ENCODE assay signal across 27 mouse cellular contexts in the genomic region with DNA sequence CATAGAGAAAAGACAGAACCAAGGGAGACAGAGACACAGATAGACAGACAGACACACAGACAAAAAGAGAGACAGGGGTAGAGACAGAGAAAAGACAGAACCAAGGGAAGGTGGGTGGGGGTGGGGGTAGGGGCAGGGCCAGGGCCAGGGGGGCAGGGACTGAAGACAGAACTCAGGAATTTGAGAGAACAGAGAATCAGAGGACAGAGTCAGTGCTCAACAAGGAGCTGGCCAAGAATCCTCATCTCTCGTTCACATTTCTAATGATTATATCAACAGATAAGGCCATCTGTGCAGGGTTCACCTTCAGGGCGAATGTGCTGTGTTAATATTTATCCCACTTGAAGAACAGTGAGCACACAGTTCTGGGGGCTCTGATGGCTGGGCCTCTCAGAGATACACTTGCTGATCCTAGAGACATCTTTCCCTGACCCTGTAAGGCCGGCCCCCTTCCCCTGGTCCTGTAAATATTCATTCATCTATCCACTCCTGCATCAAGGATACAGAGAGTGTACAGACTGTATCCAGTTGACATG. TPM values are rescaled to one million over a fixed set of nuclear protein-coding genes. Genes with fewer than 3 reads are reported as not detected.
DNase-seq lines count a peak whose midpoint lies in the region; ATAC-seq lines count a peak whose summit lies in the region.
"Had no signal": no experiment of that assay in that cellular context is flagged by ENCODE, and none has a peak within 500 bp of the region (broad histone marks: within the 10 kb centered on the region; RNA-seq: fewer than 3 reads in every experiment).

No protein-coding gene starts in this region.

- no peaks in the 10 kb centered on the region for H3K9me3 ChIP-seq in embryonic facial prominence, embryonic 12.5 days
- no peaks in the 10 kb centered on the region for H3K9me3 ChIP-seq in embryonic facial prominence, embryonic 10.5 days
- H3K9me3 ChIP-seq in lung, embryonic 15.5 days = no peaks in the 10 kb centered on the region
- no peaks in the 10 kb centered on the region for H3K9me3 ChIP-seq in liver, embryonic 12.5 days (replicated peaks)
- no peaks in the 10 kb centered on the region for H3K9me3 ChIP-seq in stomach, embryonic 16.5 days (replicated peaks; ENCODE audit: control insufficient read depth, low read length)
- H3K9me3 ChIP-seq: embryonic facial prominence, embryonic 13.5 days; heart, embryonic 13.5 days; limb, embryonic 12.5 days; midbrain, embryonic 10.5 days; neural tube, embryonic 13.5 days had no signal

- no peaks in the 10 kb centered on the region for H3K36me3 ChIP-seq in embryonic facial prominence, embryonic 12.5 days
- H3K36me3 ChIP-seq in embryonic facial prominence, embryonic 10.5 days (replicated peaks) = no peaks in the 10 kb centered on the region
- H3K36me3 ChIP-seq in lung, embryonic 15.5 days = no peaks in the 10 kb centered on the region
- H3K36me3 ChIP-seq in liver, embryonic 12.5 days = no peaks in the 10 kb centered on the region
- no peaks in the 10 kb centered on the region for H3K36me3 ChIP-seq in stomach, embryonic 16.5 days (ENCODE audit: control insufficient read depth, insufficient read depth, low read length)
- H3K36me3 ChIP-seq: embryonic facial prominence, embryonic 13.5 days; heart, embryonic 13.5 days; limb, embryonic 12.5 days; midbrain, embryonic 10.5 days; neural tube, embryonic 13.5 days had no signal

- no peak for DNase-seq in embryonic facial prominence, embryonic 10.5 days (ENCODE audit: low spot score)
- no peak for DNase-seq in lung, postnatal 25 days (ENCODE audit: low spot score)
- no peak for DNase-seq in adrenal gland, postnatal 36 days
- no peak for DNase-seq in cerebellum, adult 8-10 months
- DNase-seq: adrenal gland, adult 8-10 months; cerebellum, postnatal 14 days; gastrocnemius, postnatal 14 days; heart, postnatal 14 days; kidney, adult 9 months; kidney, postnatal 36 days; layer of hippocampus, postnatal 36 days; right cerebral cortex, postnatal 4 days; thymus, postnatal 25 days had no signal

- no peak overlapping the region for H3K4me2 ChIP-seq in embryonic facial prominence, embryonic 12.5 days (replicated peaks)
- no peak overlapping the region for H3K4me2 ChIP-seq in lung, embryonic 15.5 days
- no peak overlapping the region for H3K4me2 ChIP-seq in liver, embryonic 12.5 days
- no peak overlapping the region for H3K4me2 ChIP-seq in stomach, embryonic 16.5 days (ENCODE audit: low read depth, low read length)
- H3K4me2 ChIP-seq: embryonic facial prominence, embryonic 13.5 days; heart, embryonic 13.5 days; limb, embryonic 12.5 days; neural tube, embryonic 13.5 days had no signal

- H3K4me3 ChIP-seq in embryonic facial prominence, embryonic 12.5 days = no peak overlapping the region
- H3K4me3 ChIP-seq in embryonic facial prominence, embryonic 10.5 days = no peak overlapping the region
- no peak overlapping the region for H3K4me3 ChIP-seq in lung, embryonic 15.5 days
- H3K4me3 ChIP-seq in liver, embryonic 12.5 days = no peak overlapping the region
- H3K4me3 ChIP-seq in stomach, embryonic 16.5 days (replicated peaks; ENCODE audit: low read length) = no peak overlapping the region
- H3K4me3 ChIP-seq: embryonic facial prominence, embryonic 13.5 days; heart, embryonic 13.5 days; limb, embryonic 12.5 days; midbrain, embryonic 10.5 days; myocyte; neural tube, embryonic 13.5 days had no signal

- H3K27ac ChIP-seq in embryonic facial prominence, embryonic 12.5 days = no peak overlapping the region
- H3K27ac ChIP-seq in embryonic facial prominence, embryonic 10.5 days (replicated peaks) = no peak overlapping the region; the same call in 1 of the 2 replicates
- H3K27ac ChIP-seq in lung, embryonic 15.5 days = peak overlapping the region; percentile 27
- H3K27ac ChIP-seq in liver, embryonic 12.5 days = 0 out of 2 replicates have a peak overlapping the region, but pooled peaks have one; percentile 5
- H3K27ac ChIP-seq in stomach, embryonic 16.5 days (ENCODE audit: low read length) = no peak overlapping the region
- H3K27ac ChIP-seq: embryonic facial prominence, embryonic 13.5 days; heart, embryonic 13.5 days; limb, embryonic 12.5 days; liver, embryonic 14.5 days; midbrain, embryonic 10.5 days; neural tube, embryonic 13.5 days had no signal

- no peaks in the 10 kb centered on the region for H3K27me3 ChIP-seq in embryonic facial prominence, embryonic 12.5 days
- no peaks in the 10 kb centered on the region for H3K27me3 ChIP-seq in embryonic facial prominence, embryonic 10.5 days (replicated peaks; ENCODE audit: low read depth, poor library complexity, severe bottlenecking)
- no peaks in the 10 kb centered on the region for H3K27me3 ChIP-seq in lung, embryonic 15.5 days
- H3K27me3 ChIP-seq in liver, embryonic 12.5 days (replicated peaks) = no peaks in the 10 kb centered on the region
- no peaks in the 10 kb centered on the region for H3K27me3 ChIP-seq in stomach, embryonic 16.5 days (ENCODE audit: control insufficient read depth, insufficient read depth, low read length)
- H3K27me3 ChIP-seq: embryonic facial prominence, embryonic 13.5 days; heart, embryonic 13.5 days; limb, embryonic 12.5 days; neural tube, embryonic 13.5 days had no signal

- 51% methylated on average over 3 of the region's 3 CpGs for whole genome bisulfite sequencing in embryonic facial prominence, embryonic 12.5 days
- WGBS in embryonic facial prominence, embryonic 10.5 days = 53% methylated on average over 3 of the region's 3 CpGs
- 8% methylated on average over 3 of the region's 3 CpGs for WGBS in lung, embryonic 15.5 days
- 37% methylated on average over 3 of the region's 3 CpGs for WGBS in liver, embryonic 12.5 days (ENCODE audit: insufficient replicate concordance)
- 13% methylated on average over 3 of the region's 3 CpGs for WGBS in stomach, embryonic 16.5 days

- no peaks in the 10 kb centered on the region for H3K4me1 ChIP-seq in embryonic facial prominence, embryonic 12.5 days
- peaks cover 14% of the 10 kb centered on the region for H3K4me1 ChIP-seq in embryonic facial prominence, embryonic 10.5 days
- H3K4me1 ChIP-seq in lung, embryonic 15.5 days = no peaks in the 10 kb centered on the region; the same call in 1 of the 2 replicates
- H3K4me1 ChIP-seq in liver, embryonic 12.5 days = peaks cover 11% of the 10 kb centered on the region
- 0 out of 2 replicates have a peak, but pooled peaks cover 2% of the 10 kb centered on the region for H3K4me1 ChIP-seq in stomach, embryonic 16.5 days (ENCODE audit: control insufficient read depth, insufficient read depth, low read length)
- H3K4me1 ChIP-seq: embryonic facial prominence, embryonic 13.5 days; limb, embryonic 12.5 days; neural tube, embryonic 13.5 days had no signal

- ATAC-seq in embryonic facial prominence, embryonic 12.5 days (ENCODE audit: insufficient number of reproducible peaks, insufficient read depth, low FRiP score, low TSS enrichment) = peak; percentile 47; the same call in 1 of the 2 replicates
- peak; percentile 47 for ATAC-seq in lung, embryonic 15.5 days (ENCODE audit: borderline replicate concordance, extremely low read depth, low FRiP score, low TSS enrichment)
- ATAC-seq in liver, embryonic 12.5 days = no peak
- peak; percentile 35; the same call in 1 of the 2 replicates for ATAC-seq in stomach, embryonic 16.5 days (ENCODE audit: insufficient read depth, low FRiP score)
- ATAC-seq: activated CD4-positive, CD25-positive, alpha-beta regulatory T cell, adult 4 months; forebrain, embryonic 14.5 days; midbrain, embryonic 16.5 days had no signal

- H3K9ac ChIP-seq in embryonic facial prominence, embryonic 12.5 days = no peak overlapping the region
- H3K9ac ChIP-seq in lung, embryonic 15.5 days = no peak overlapping the region
- H3K9ac ChIP-seq in liver, embryonic 12.5 days = no peak overlapping the region
- H3K9ac ChIP-seq in stomach, embryonic 16.5 days (ENCODE audit: low read length) = no peak overlapping the region
- H3K9ac ChIP-seq: embryonic facial prominence, embryonic 13.5 days; heart, embryonic 13.5 days; limb, embryonic 12.5 days; liver, embryonic 14.5 days; neural tube, embryonic 13.5 days had no signal

RNA-seq across cellular contexts. Expression of a gene that starts 24.0 kb away (rescaled TPM):
- 14.8 and 16.0 TPM in 2 replicates for polyA plus RNA-seq in embryonic facial prominence, embryonic 12.5 days (2016; fragmentation: Nextera tagmentation; extraction: Ambion mirVana)
- 27.7 and 32.3 TPM in 2 replicates for polyA plus RNA-seq in embryonic facial prominence, embryonic 10.5 days (2016; fragmentation: Nextera tagmentation; extraction: Ambion mirVana)
- 19.9 and 21.2 TPM in 2 replicates for polyA plus RNA-seq in lung, embryonic 15.5 days (2015; fragmentation: Nextera tagmentation; extraction: Ambion mirVana)
- polyA plus RNA-seq in liver, embryonic 12.5 days (2016; fragmentation: Nextera tagmentation; extraction: Ambion mirVana) = 10.1 and 11.1 TPM in 2 replicates
- polyA plus RNA-seq in stomach, embryonic 16.5 days (2015; fragmentation: Nextera tagmentation; extraction: Ambion mirVana) = 24.2 and 31.3 TPM in 2 replicates
- total RNA-seq in adrenal gland, postnatal 36 days (2021) = 10 to 100 TPM; 77.2 to 98.0 TPM

Comparison
In these comparisons a context has a peak if more than half of its experiments do, and no peak if none do; other contexts are left out.
1. H3K27ac ChIP-seq: peak in lung, embryonic 15.5 days (single experiment) and liver, embryonic 12.5 days (single experiment); none in embryonic facial prominence, embryonic 12.5 days (single experiment), embryonic facial prominence, embryonic 10.5 days (single experiment) and stomach, embryonic 16.5 days (single experiment).